Mouse (Mus musculus): ENCODE measurements around the gene Ccr5.

GRCm38 (mm10) chr9:124107232-124107631 is 14.1 kb upstream of the Ccr5 start:
- TF ChIP-seq CTCF (IDR thresholded peaks at IDR 0.05; ENCODE audit: extremely low read depth, insufficient read length, insufficient replicate concordance, low read depth, low read length) (no peak), POLR2A (IDR thresholded peaks at IDR 0.05; ENCODE audit: low read depth, low read length) (no peak)
